Mouse (Mus musculus): ENCODE results near the gene Ptprd. TPM values are rescaled to one million over a fixed set of nuclear protein-coding genes. Genes with fewer than 3 reads are reported as not detected.

Gene Ptprd
- polyA plus RNA-seq, 1 experiment from 2014 or later: 12.9 TPM

- Histone ChIP-seq H3K4me2 (replicated peaks) (no peak overlapping the region), H3K9me3 (no peaks in the 10 kb centered on the region), H3K27me3 (replicated peaks) (no peaks in the 10 kb centered on the region), H3K9ac (no peak overlapping the region), H3K4me3 (replicated peaks) (no peak overlapping the region), H3K27ac (no peak overlapping the region), H3K36me3 (no peaks in the 10 kb centered on the region), H3K4me1 (replicated peaks) (no peaks in the 10 kb centered on the region)
- 86% methylated on average over 3 of the region's 3 CpGs for WGBS
- ATAC-seq: no peak
Observed at GRCm38 (mm10) chr4:77649615-77650325, 562.0 kb downstream of the Ptprd start.

GRCm38 (mm10) chr4:77648911-77649310 lies 562.9 kb downstream of the Ptprd start:
- H3K27ac ChIP-seq: no peak overlapping the region
- H3K4me3 ChIP-seq (replicated peaks): no peak overlapping the region
- no peaks in the 10 kb centered on the region for H3K36me3 ChIP-seq
- WGBS: 82% methylated on average over 2 of the region's 2 CpGs
- no peak overlapping the region for H3K9ac ChIP-seq
- no peak for ATAC-seq
- no peaks in the 10 kb centered on the region for H3K27me3 ChIP-seq (replicated peaks)
- no peak overlapping the region for H3K4me2 ChIP-seq (replicated peaks)
- no peaks in the 10 kb centered on the region for H3K4me1 ChIP-seq (replicated peaks)
- no peaks in the 10 kb centered on the region for H3K9me3 ChIP-seq

- 64% methylated on average over 5 of the region's 5 CpGs for WGBS
- Histone ChIP-seq H3K27me3 (replicated peaks) (no peaks in the 10 kb centered on the region), H3K27ac (no peak overlapping the region), H3K9ac (no peak overlapping the region), H3K4me1 (replicated peaks) (no peaks in the 10 kb centered on the region), H3K4me3 (replicated peaks) (no peak overlapping the region), H3K4me2 (replicated peaks) (no peak overlapping the region), H3K9me3 (no peaks in the 10 kb centered on the region), H3K36me3 (no peaks in the 10 kb centered on the region)
- ATAC-seq: no peak
Observed at GRCm38 (mm10) chr4:77647451-77648137, 564.2 kb downstream of the Ptprd start.

- no peak overlapping the region for H3K9ac ChIP-seq
- H3K36me3 ChIP-seq: no peaks in the 10 kb centered on the region
- ATAC-seq: no peak
- no peak overlapping the region for H3K4me2 ChIP-seq (replicated peaks)
- H3K9me3 ChIP-seq: no peaks in the 10 kb centered on the region
- H3K4me3 ChIP-seq (replicated peaks): no peak overlapping the region
- H3K27me3 ChIP-seq (replicated peaks): no peaks in the 10 kb centered on the region
- no peak overlapping the region for H3K27ac ChIP-seq
- no peaks in the 10 kb centered on the region for H3K4me1 ChIP-seq (replicated peaks)
Observed at GRCm38 (mm10) chr4:77644435-77644834, 567.3 kb downstream of the Ptprd start.

GRCm38 (mm10) chr4:77640022-77640421 lies 571.7 kb downstream of the Ptprd start:
- ATAC-seq: no peak
- no peak overlapping the region for H3K4me3 ChIP-seq (replicated peaks)
- H3K27ac ChIP-seq: no peak overlapping the region
- no peaks in the 10 kb centered on the region for H3K4me1 ChIP-seq (replicated peaks)
- H3K9ac ChIP-seq: no peak overlapping the region
- no peaks in the 10 kb centered on the region for H3K9me3 ChIP-seq
- H3K36me3 ChIP-seq: no peaks in the 10 kb centered on the region
- 66% methylated on average over 7 of the region's 7 CpGs for WGBS
- H3K27me3 ChIP-seq (replicated peaks): no peaks in the 10 kb centered on the region
- no peak overlapping the region for H3K4me2 ChIP-seq (replicated peaks)

- 75% methylated on average over 1 of the region's 1 CpGs for WGBS
- Histone ChIP-seq H3K9me3 (no peaks in the 10 kb centered on the region), H3K27me3 (replicated peaks) (no peaks in the 10 kb centered on the region), H3K4me2 (replicated peaks) (no peak overlapping the region), H3K4me1 (replicated peaks) (no peaks in the 10 kb centered on the region), H3K36me3 (no peaks in the 10 kb centered on the region), H3K4me3 (replicated peaks) (no peak overlapping the region), H3K27ac (no peak overlapping the region), H3K9ac (no peak overlapping the region)
- ATAC-seq: no peak
Observed at GRCm38 (mm10) chr4:77613129-77613528, 598.6 kb downstream of the Ptprd start.

GRCm38 (mm10) chr4:77586624-77587023 lies 625.1 kb downstream of the Ptprd start:
- no peaks in the 10 kb centered on the region for H3K36me3 ChIP-seq
- WGBS: 63% methylated on average over 1 of the region's 1 CpGs

GRCm38 (mm10) chr4:77586222-77586621 lies 625.5 kb downstream of the Ptprd start:
- 82% methylated on average over 1 of the region's 1 CpGs for WGBS
- Histone ChIP-seq H3K4me3 (replicated peaks) (no peak overlapping the region), H3K27ac (no peak overlapping the region), H3K27me3 (replicated peaks) (no peaks in the 10 kb centered on the region), H3K9me3 (no peaks in the 10 kb centered on the region), H3K36me3 (no peaks in the 10 kb centered on the region), H3K9ac (no peak overlapping the region), H3K4me1 (replicated peaks) (no peaks in the 10 kb centered on the region), H3K4me2 (replicated peaks) (no peak overlapping the region)
- ATAC-seq: no peak

More at GRCm38 (mm10) chr4:77586624-77587023, 625.1 kb downstream of the Ptprd start:
- ATAC-seq: no peak
- no peak overlapping the region for H3K9ac ChIP-seq
- H3K4me2 ChIP-seq (replicated peaks): no peak overlapping the region
- no peaks in the 10 kb centered on the region for H3K4me1 ChIP-seq (replicated peaks)
- no peak overlapping the region for H3K27ac ChIP-seq
- no peaks in the 10 kb centered on the region for H3K27me3 ChIP-seq (replicated peaks)
- no peaks in the 10 kb centered on the region for H3K9me3 ChIP-seq
- H3K4me3 ChIP-seq (replicated peaks): no peak overlapping the region

- 19% methylated on average over 14 of the region's 14 CpGs for whole genome bisulfite sequencing
- H3K9ac ChIP-seq: no peak overlapping the region
- H3K4me1 ChIP-seq (replicated peaks): no peaks in the 10 kb centered on the region
- H3K27me3 ChIP-seq (replicated peaks): no peaks in the 10 kb centered on the region
- H3K27ac ChIP-seq: no peak overlapping the region
- H3K4me2 ChIP-seq (replicated peaks): no peak overlapping the region
- no peak overlapping the region for H3K4me3 ChIP-seq (replicated peaks)
- no peaks in the 10 kb centered on the region for H3K9me3 ChIP-seq
- H3K36me3 ChIP-seq: no peaks in the 10 kb centered on the region
- ATAC-seq: no peak
Observed at GRCm38 (mm10) chr4:77558404-77559202, 653.2 kb downstream of the Ptprd start.

- no peaks in the 10 kb centered on the region for H3K4me1 ChIP-seq (replicated peaks)
- no peak overlapping the region for H3K4me2 ChIP-seq (replicated peaks)
- H3K36me3 ChIP-seq: no peaks in the 10 kb centered on the region
- no peak overlapping the region for H3K27ac ChIP-seq
- no peaks in the 10 kb centered on the region for H3K27me3 ChIP-seq (replicated peaks)
- H3K9ac ChIP-seq: no peak overlapping the region
- no peak for ATAC-seq
- H3K4me3 ChIP-seq (replicated peaks): no peak overlapping the region
- no peaks in the 10 kb centered on the region for H3K9me3 ChIP-seq
- 62% methylated on average over 4 of the region's 4 CpGs for WGBS
Observed at GRCm38 (mm10) chr4:77555841-77556240, 655.9 kb downstream of the Ptprd start.

GRCm38 (mm10) chr4:77537843-77538242 lies 673.9 kb downstream of the Ptprd start:
- Histone ChIP-seq H3K4me1 (replicated peaks) (no peaks in the 10 kb centered on the region), H3K27me3 (replicated peaks) (no peaks in the 10 kb centered on the region), H3K9ac (no peak overlapping the region), H3K27ac (no peak overlapping the region), H3K9me3 (no peaks in the 10 kb centered on the region), H3K36me3 (no peaks in the 10 kb centered on the region), H3K4me3 (replicated peaks) (no peak overlapping the region), H3K4me2 (replicated peaks) (no peak overlapping the region)
- no peak for ATAC-seq
- WGBS: 48% methylated on average over 4 of the region's 4 CpGs

- ATAC-seq: no peak
- Histone ChIP-seq H3K4me2 (replicated peaks) (no peak overlapping the region), H3K27me3 (replicated peaks) (no peaks in the 10 kb centered on the region), H3K36me3 (no peaks in the 10 kb centered on the region), H3K9ac (no peak overlapping the region), H3K4me1 (replicated peaks) (no peaks in the 10 kb centered on the region), H3K4me3 (replicated peaks) (no peak overlapping the region), H3K9me3 (no peaks in the 10 kb centered on the region), H3K27ac (no peak overlapping the region)
- 74% methylated on average over 5 of the region's 5 CpGs for WGBS
Observed at GRCm38 (mm10) chr4:77537336-77537735, 674.4 kb downstream of the Ptprd start.

Data from intestine, embryonic 15.5 days (tissue).